Mouse (Mus musculus) forebrain, postnatal 0 days (tissue): ENCODE data around the gene Tex33. TPM values are rescaled to one million over a fixed set of nuclear protein-coding genes. Genes with fewer than 3 reads are reported as not detected.

ENCODE experiments used
- ATAC-seq: fragments of 200-750 bp; cut with Nextera tagmentation; 2 replicates; pipeline ENCODE4 v1.8.0; 2017; ENCODE audit warnings: mild to moderate bottlenecking, moderate library complexity
- DNase-seq: peaks from one replicate; pipeline ENCODE4 v3.0.0-alpha.2; 2015
- H3K27ac ChIP-seq: fragments of 300-500 bp; sonication (generic); 2 replicates; pipeline ENCODE4 v1.5.1; 2014; ENCODE audit warnings: low read depth, mild to moderate bottlenecking, antibody characterized with exemption, low read length, moderate library complexity, mixed read lengths
- H3K27me3 ChIP-seq: fragments of 300-500 bp; sonication (generic); 2 replicates; pipeline ENCODE4 v1.6.1; 2014; ENCODE audit warnings: mild to moderate bottlenecking, low read length, mixed read lengths; ENCODE audit not compliant: insufficient read depth
- H3K36me3 ChIP-seq: fragments of 300-500 bp; sonication (generic); 2 replicates; pipeline ENCODE4 v1.6.1; 2014; ENCODE audit warnings: mild to moderate bottlenecking, moderate library complexity; ENCODE audit not compliant: insufficient read depth
- H3K4me1 ChIP-seq: fragments of 300-500 bp; sonication (generic); 2 replicates; pipeline ENCODE4 v1.6.1; 2014; ENCODE audit warnings: antibody characterized with exemption; ENCODE audit not compliant: insufficient read depth
- H3K4me2 ChIP-seq: fragments of 300-500 bp; sonication (generic); 2 replicates; pipeline ENCODE4 v1.6.1; 2014; ENCODE audit warnings: low read depth, mild to moderate bottlenecking, moderate library complexity
- H3K4me3 ChIP-seq: fragments of 300-500 bp; sonication (generic); 2 replicates; pipeline ENCODE4 v1.5.1; 2014; ENCODE audit warnings: low read depth, low read length, mixed read lengths
- H3K9ac ChIP-seq: fragments of 300-500 bp; sonication (generic); 2 replicates; pipeline ENCODE4 v1.6.1; 2014; ENCODE audit warnings: mild to moderate bottlenecking
- H3K9me3 ChIP-seq: fragments of 300-500 bp; sonication (generic); 2 replicates; pipeline ENCODE4 v1.6.1; 2016; ENCODE audit warnings: low read length
- CTCF ChIP-seq: sonication (generic); IDR thresholded peaks from 2 replicates; pipeline ENCODE4 v1.5.1; 2016; ENCODE audit warnings: antibody characterized with exemption, control low read depth, low read depth
- WGBS: fragments of 180-500 bp; shearing (Covaris S2); extraction: QIAGEN DNeasy Blood & Tissue Kit; methylation state at CpG from one replicate; pipeline ENCODE4 v1.1.7; 2014; 5-methylcytosine and 5-hydroxymethylcytosine counted together
- polyA plus RNA-seq: library from polyadenylated mRNA; unstranded; fragments of >200 nt; fragmentation: Nextera tagmentation; extraction: Ambion mirVana; gene quantifications from 2 replicates; pipeline ENCODE4 v1.2.1, GENCODE M21; 2015
- total RNA-seq: library from RNA; depleted of rRNA; stranded (reverse); fragments of >200 nt; gene quantifications from 2 replicates; pipeline ENCODE4 v1.2.3, GENCODE M21; 2014; rRNA removed

The Tex33 gene
- total RNA-seq = not detected in 2 replicates
- not detected in 2 replicates for polyA plus RNA-seq

GRCm38 (mm10) chr15:78395478-78395962 lies at the start of gene Tex33:
Gene Tex33, minus strand, starts transcription at chr15:78395912.
- Histone ChIP-seq H3K27me3 (no peaks in the 10 kb centered on the region), H3K36me3 (0 out of 2 replicates have a peak, but pooled peaks cover 4% of the 10 kb centered on the region), H3K4me1 (no peaks in the 10 kb centered on the region), H3K9me3 (no peaks in the 10 kb centered on the region), H3K4me3 (no peak within 1 kb of the TSS), H3K4me2 (no peak within 1 kb of the TSS), H3K9ac (no peak within 1 kb of the TSS), H3K27ac (no peak within 1 kb of the TSS)
- WGBS = 86% methylated on average over 8 of the region's 8 CpGs
- no peak for ATAC-seq
- no peak for TF ChIP-seq CTCF
- no peak for DNase-seq

- 59% methylated on average over 6 of the region's 6 CpGs for WGBS
- Histone ChIP-seq H3K9ac (no peak overlapping the region), H3K4me2 (no peak overlapping the region), H3K4me1 (no peaks in the 10 kb centered on the region), H3K36me3 (no peaks in the 10 kb centered on the region; the same call in 1 of the 2 replicates), H3K9me3 (no peaks in the 10 kb centered on the region), H3K4me3 (no peak overlapping the region), H3K27ac (no peak overlapping the region), H3K27me3 (no peaks in the 10 kb centered on the region)
- ATAC-seq (no peak), DNase-seq (no peak)
- no peak for TF ChIP-seq CTCF
These were observed 48.1 kb upstream of the Tex33 start for GRCm38 (mm10) chr15:78443857-78444256.

- whole genome bisulfite sequencing = 93% methylated on average over 19 of the region's 19 CpGs
- Histone ChIP-seq H3K36me3 (no peaks in the 10 kb centered on the region; the same call in 1 of the 2 replicates), H3K9ac (no peak overlapping the region), H3K4me2 (no peak overlapping the region), H3K4me1 (peaks cover 4% of the 10 kb centered on the region; the same call in 1 of the 2 replicates), H3K9me3 (no peaks in the 10 kb centered on the region), H3K27me3 (no peaks in the 10 kb centered on the region), H3K27ac (no peak overlapping the region), H3K4me3 (no peak overlapping the region)
- TF ChIP-seq CTCF = no peak
- DNase-seq (no peak), ATAC-seq (no peak)
These were observed 46.5 kb upstream of the Tex33 start for GRCm38 (mm10) chr15:78442231-78442630.

GRCm38 (mm10) chr15:78438973-78439372 lies 43.3 kb upstream of the Tex33 start:
- TF ChIP-seq CTCF = no peak
- Histone ChIP-seq H3K36me3 (peaks cover 18% of the 10 kb centered on the region), H3K9me3 (no peaks in the 10 kb centered on the region), H3K4me1 (peaks cover 12% of the 10 kb centered on the region; the same call in 1 of the 2 replicates), H3K4me3 (no peak overlapping the region), H3K9ac (no peak overlapping the region), H3K27me3 (no peaks in the 10 kb centered on the region), H3K4me2 (no peak overlapping the region), H3K27ac (no peak overlapping the region)
- ATAC-seq (no peak), DNase-seq (no peak)
- WGBS = 72% methylated on average over 9 of the region's 9 CpGs

- H3K4me2 ChIP-seq = no peak overlapping the region
- peaks cover 12% of the 10 kb centered on the region; the same call in 1 of the 2 replicates for H3K4me1 ChIP-seq
- DNase-seq = no peak
- H3K36me3 ChIP-seq = peaks cover 23% of the 10 kb centered on the region
- H3K27me3 ChIP-seq = no peaks in the 10 kb centered on the region
- H3K9ac ChIP-seq = no peak overlapping the region
- H3K9me3 ChIP-seq = no peaks in the 10 kb centered on the region
- no peak overlapping the region for H3K4me3 ChIP-seq
- WGBS = 58% methylated on average over 8 of the region's 8 CpGs
- no peak for ATAC-seq
- no peak overlapping the region for H3K27ac ChIP-seq
- TF ChIP-seq CTCF = no peak
These were observed 42.8 kb upstream of the Tex33 start for GRCm38 (mm10) chr15:78438505-78438904.

DNA sequence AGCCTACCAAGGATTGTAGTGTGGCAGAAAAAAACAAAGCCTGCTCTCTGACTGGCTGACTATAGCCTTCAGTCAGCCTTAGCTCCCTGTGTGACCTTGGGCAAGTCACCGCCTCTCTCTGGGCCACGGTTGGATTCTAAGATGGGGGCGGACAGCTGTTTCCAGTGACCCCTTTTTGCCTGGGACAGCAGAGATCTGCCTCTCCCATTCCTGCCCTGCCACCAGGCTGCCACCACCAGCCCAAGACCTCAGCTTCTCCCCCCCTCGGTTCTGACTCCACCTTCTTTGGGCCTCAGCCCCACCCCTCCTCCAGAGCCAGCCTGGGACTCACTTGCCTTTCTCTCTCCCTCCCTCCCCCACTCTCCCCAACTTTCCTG lies 42.3 kb upstream of the Tex33 start:
- no peak for ATAC-seq
- Histone ChIP-seq H3K27ac (no peak overlapping the region), H3K9me3 (no peaks in the 10 kb centered on the region), H3K36me3 (peaks cover 28% of the 10 kb centered on the region), H3K4me3 (no peak overlapping the region), H3K4me1 (peaks cover 12% of the 10 kb centered on the region; the same call in 1 of the 2 replicates), H3K27me3 (no peaks in the 10 kb centered on the region), H3K9ac (no peak overlapping the region), H3K4me2 (no peak overlapping the region)
- DNase-seq = no peak
- whole genome bisulfite sequencing = 60% methylated on average over 4 of the region's 4 CpGs
- no peak for TF ChIP-seq CTCF

- H3K27me3 ChIP-seq = no peaks in the 10 kb centered on the region
- 25% methylated on average over 23 of the region's 23 CpGs for WGBS
- peak overlapping the region; percentile 17 for H3K4me3 ChIP-seq
- H3K4me2 ChIP-seq = peak overlapping the region; percentile 45
- peaks cover 12% of the 10 kb centered on the region; the same call in 1 of the 2 replicates for H3K4me1 ChIP-seq
- H3K36me3 ChIP-seq = peaks cover 29% of the 10 kb centered on the region
- DNase-seq (peak; percentile 33), ATAC-seq (peak; percentile 30)
- no peak for TF ChIP-seq CTCF
- peak overlapping the region; percentile 42 for H3K27ac ChIP-seq
- peak overlapping the region; percentile 45 for H3K9ac ChIP-seq
- no peaks in the 10 kb centered on the region for H3K9me3 ChIP-seq
These were observed 41.7 kb upstream of the Tex33 start for GRCm38 (mm10) chr15:78437237-78438017.
